Mouse (Mus musculus) E14TG2a.4 (cell line): ENCODE measurements around the gene Tes.

ENCODE experiments used
- H3K27me3 ChIP-seq: 2 replicates; pipeline ENCODE4 v1.6.1; 2014; ENCODE audit warnings: low read length, control low read depth; ENCODE audit not compliant: insufficient read depth
- H3K36me3 ChIP-seq: 2 replicates; pipeline ENCODE4 v1.6.1; 2014; ENCODE audit warnings: low read length, control low read depth; ENCODE audit not compliant: insufficient read depth
- H3K4me1 ChIP-seq: replicated peaks from 2 replicates; pipeline ENCODE4 v1.6.1; 2014; ENCODE audit warnings: low read depth, low read length, control low read depth
- H3K4me3 ChIP-seq: replicated peaks from 2 replicates; pipeline ENCODE4 v1.5.1; 2014; ENCODE audit warnings: mild to moderate bottlenecking, low read length
- H3K9me3 ChIP-seq: 2 replicates; pipeline ENCODE4 v1.6.1; 2014; ENCODE audit warnings: low read length, control low read depth
- CTCF ChIP-seq: conservative IDR thresholded peaks from 2 replicates; pipeline ENCODE4 v1.5.1; 2014; ENCODE audit warnings: low read length
- NANOG ChIP-seq: IDR thresholded peaks from 2 replicates; pipeline ENCODE4 v1.6.1; 2014; ENCODE audit warnings: borderline replicate concordance, low read length, mixed read lengths
- POU5F1 ChIP-seq: IDR thresholded peaks from 2 replicates; pipeline ENCODE4 v1.6.1; 2014; ENCODE audit warnings: low read length, borderline replicate concordance

Gene Tes

DNA sequence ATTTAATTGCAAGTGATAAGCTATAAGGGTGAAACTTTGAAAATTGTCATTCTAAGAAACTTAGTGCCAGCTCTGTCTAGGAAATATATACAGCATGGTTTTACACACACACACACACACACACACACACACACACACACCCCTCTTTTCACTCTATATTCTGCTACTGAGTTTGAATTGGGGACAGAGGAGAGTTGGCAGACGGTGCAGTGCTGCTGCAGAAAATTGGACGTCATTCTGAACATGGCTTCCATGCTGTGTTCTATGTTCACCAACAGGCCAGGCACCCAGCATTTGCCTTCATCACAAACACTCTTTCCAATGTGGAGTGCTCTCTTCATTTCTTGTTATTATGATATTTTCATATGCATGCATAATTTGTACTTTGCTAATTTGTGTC lies 48.0 kb downstream of the Tes start:
- Histone ChIP-seq H3K9me3 (no peaks in the 10 kb centered on the region), H3K4me1 (no peaks in the 10 kb centered on the region), H3K27me3 (no peaks in the 10 kb centered on the region), H3K36me3 (no peaks in the 10 kb centered on the region), H3K4me3 (no peak overlapping the region)
- TF ChIP-seq POU5F1 (no peak), NANOG (no peak), CTCF (no peak)

DNA sequence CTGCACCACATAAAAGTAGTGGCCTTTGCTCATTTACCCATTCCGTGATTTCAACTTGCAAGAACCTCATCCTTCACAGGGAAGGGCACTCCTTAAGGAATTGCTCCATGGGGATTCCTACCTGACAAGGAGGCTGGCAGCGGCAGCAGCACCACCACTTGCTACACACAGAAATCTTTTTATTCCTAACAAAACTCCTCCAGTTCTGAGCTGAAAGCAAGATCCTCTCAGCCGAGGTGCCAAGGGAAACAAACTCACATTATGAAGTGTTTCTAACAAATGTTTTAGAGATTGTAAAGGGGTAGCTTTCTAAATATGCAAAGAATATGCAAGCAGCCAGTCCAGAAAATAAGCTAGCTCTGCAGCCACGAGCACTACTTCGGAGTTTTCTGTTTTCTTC lies 49.6 kb downstream of the Tes start:
- H3K4me3 ChIP-seq, result no peak overlapping the region
- no peaks in the 10 kb centered on the region for H3K27me3 ChIP-seq
- H3K36me3 ChIP-seq, result no peaks in the 10 kb centered on the region
- H3K9me3 ChIP-seq, result no peaks in the 10 kb centered on the region; the same call in 1 of the 2 replicates
- no peak for TF ChIP-seq POU5F1
- no peak for TF ChIP-seq NANOG
- TF ChIP-seq CTCF, result no peak
- no peaks in the 10 kb centered on the region for H3K4me1 ChIP-seq

DNA sequence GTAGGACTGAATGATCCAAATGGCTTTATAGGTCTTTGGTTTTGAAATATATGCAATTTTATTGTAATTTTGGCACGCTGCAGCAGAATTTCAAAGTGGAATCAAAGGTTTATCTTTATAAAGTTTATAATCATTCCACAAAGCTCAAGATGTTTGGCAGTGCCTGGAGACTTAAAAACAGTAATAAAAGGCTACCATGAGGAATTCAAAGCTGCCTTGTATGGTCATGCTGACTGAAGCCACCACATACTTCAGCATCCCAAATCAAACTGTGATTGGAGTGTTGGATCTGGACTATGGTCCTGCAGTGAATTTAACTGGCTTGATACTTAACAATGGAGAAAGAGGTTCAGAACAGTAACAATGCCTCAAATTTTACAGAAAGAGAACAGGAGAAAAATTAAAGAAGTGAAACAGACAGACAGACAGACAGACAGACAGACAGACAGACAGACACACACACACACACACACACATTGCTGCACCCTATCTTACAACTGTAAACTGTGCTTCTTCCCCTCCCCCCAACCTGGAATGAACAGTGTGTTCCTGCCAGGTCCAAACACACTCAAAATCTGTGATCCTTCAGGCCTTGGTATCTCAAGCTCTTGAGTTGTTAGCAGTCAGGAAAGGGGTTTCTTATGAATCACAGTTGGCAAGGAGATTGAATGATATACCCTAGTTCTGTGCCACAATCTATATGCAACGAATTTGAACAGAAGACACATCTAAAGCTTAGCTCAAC lies 50.3 kb downstream of the Tes start:
- H3K4me1 ChIP-seq, result no peaks in the 10 kb centered on the region
- no peak overlapping the region for H3K4me3 ChIP-seq
- H3K27me3 ChIP-seq, result no peaks in the 10 kb centered on the region
- TF ChIP-seq CTCF (no peak), NANOG (no peak), POU5F1 (no peak)
- no peaks in the 10 kb centered on the region for H3K36me3 ChIP-seq
- H3K9me3 ChIP-seq, result peaks cover 4% of the 10 kb centered on the region; the same call in 1 of the 2 replicates

GRCm38 (mm10) chr6:17119521-17120232 lies 54.7 kb downstream of the Tes start:
- TF ChIP-seq NANOG (no peak), CTCF (no peak), POU5F1 (no peak)

DNA sequence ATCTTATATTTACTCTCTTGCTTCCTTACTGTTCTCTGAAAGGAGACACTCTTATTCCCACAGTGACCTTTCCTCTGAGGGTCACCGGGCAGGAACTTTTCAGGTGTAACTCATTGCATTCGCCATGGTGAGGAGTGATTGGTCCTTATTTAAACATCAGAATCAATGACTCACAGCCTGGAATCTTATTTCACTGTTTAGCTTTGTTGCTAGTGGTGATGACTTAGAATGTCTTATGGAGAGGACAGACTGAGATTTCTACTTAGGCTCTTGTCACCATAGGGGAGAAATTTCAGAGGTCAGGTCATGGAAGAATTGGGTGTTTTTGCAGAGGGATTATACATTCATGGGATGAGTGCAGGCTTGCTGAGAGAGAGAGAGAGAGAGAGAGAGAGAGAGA lies 75.1 kb downstream of the Tes start:
- H3K4me3 ChIP-seq, result no peak overlapping the region
- no peaks in the 10 kb centered on the region for H3K36me3 ChIP-seq
- H3K9me3 ChIP-seq, result no peaks in the 10 kb centered on the region
- H3K4me1 ChIP-seq, result no peaks in the 10 kb centered on the region
- H3K27me3 ChIP-seq, result no peaks in the 10 kb centered on the region
- TF ChIP-seq NANOG (no peak), CTCF (no peak), POU5F1 (no peak)

More at GRCm38 (mm10) chr6:17119521-17120232, 54.7 kb downstream of the Tes start:
- Histone ChIP-seq H3K9me3 (peaks cover 45% of the 10 kb centered on the region), H3K4me3 (no peak overlapping the region), H3K36me3 (no peaks in the 10 kb centered on the region), H3K4me1 (no peaks in the 10 kb centered on the region), H3K27me3 (no peaks in the 10 kb centered on the region)

DNA sequence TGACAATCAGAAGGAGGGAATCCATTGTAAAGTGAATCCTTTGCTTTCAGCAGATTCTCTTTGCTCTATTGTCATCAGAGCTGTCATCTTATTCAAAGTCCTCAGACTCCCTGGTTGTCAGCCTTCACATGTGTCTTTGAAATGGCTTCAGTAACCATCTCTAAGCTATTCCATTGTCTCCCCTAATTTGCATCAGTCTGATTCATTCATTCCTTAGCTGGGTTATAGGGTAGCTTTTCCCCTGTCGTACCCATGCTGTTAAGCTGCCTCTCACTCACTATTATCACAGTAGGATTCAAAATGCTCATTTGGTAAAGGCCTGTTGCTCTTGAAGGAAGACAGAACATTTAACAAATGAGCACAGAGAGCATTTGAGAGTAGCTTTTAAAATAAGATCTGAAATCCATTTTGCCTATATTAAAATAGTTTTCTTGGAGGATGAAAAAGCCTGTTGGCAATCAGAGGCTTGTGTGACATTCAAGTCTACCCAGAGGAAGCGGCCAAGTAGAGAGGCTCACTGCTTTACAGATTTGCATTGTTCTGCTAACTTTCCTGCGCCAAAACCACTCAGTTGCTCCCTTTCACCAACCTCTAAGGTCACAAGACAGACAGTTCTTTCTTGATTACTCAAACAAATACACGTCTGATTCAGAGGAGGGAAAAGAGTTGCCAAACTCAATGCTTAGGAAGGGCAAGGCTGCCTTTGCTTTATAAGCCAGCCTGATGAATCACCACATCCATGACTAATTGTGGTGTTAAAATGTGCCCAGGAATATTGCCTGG lies 77.8 kb downstream of the Tes start:
- H3K36me3 ChIP-seq, result no peaks in the 10 kb centered on the region
- no peaks in the 10 kb centered on the region for H3K4me1 ChIP-seq
- H3K9me3 ChIP-seq, result no peaks in the 10 kb centered on the region
- H3K4me3 ChIP-seq, result no peak overlapping the region
- H3K27me3 ChIP-seq, result no peaks in the 10 kb centered on the region
- no peak for TF ChIP-seq POU5F1
- TF ChIP-seq NANOG, result no peak
- TF ChIP-seq CTCF, result no peak

DNA sequence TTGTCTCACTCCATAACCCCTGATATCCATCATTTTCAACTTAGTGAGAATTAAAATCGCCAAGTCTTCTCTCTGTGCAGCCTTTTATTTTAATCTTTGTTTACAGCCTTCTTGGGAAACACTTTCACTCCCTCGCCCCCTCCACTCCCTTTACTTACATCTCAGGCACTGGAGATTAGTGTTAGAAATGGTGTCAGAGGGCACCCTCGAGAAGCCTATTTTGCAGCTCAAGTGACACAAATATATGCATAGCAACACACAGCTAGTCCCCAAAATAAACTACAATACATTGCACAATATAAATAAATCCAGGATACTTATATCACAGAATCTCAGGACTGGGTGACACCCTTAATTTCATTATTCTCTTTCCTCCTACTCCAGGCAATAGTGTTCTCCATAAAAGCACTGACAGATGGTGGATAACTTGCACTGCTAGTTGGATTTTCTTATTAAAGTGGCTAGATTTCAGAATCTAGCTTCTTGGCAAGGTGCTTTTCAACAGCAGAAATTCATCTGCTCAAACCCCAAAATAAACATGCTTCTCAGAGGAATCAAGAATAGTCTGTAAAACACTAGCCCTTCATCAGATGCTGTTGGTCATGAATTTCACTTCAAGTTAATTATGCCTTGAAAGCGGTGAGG lies 86.2 kb downstream of the Tes start:
- H3K36me3 ChIP-seq, result no peaks in the 10 kb centered on the region
- H3K4me1 ChIP-seq, result no peaks in the 10 kb centered on the region
- H3K9me3 ChIP-seq, result no peaks in the 10 kb centered on the region
- H3K27me3 ChIP-seq, result no peaks in the 10 kb centered on the region
- TF ChIP-seq POU5F1 (no peak), NANOG (no peak), CTCF (no peak)
- no peak overlapping the region for H3K4me3 ChIP-seq

- Histone ChIP-seq H3K4me3 (no peak overlapping the region), H3K36me3 (no peaks in the 10 kb centered on the region), H3K9me3 (no peaks in the 10 kb centered on the region), H3K27me3 (no peaks in the 10 kb centered on the region), H3K4me1 (no peaks in the 10 kb centered on the region)
- TF ChIP-seq POU5F1 (no peak), CTCF (no peak), NANOG (no peak)
Measured at GRCm38 (mm10) chr6:17152551-17152950, 87.6 kb downstream of the Tes start.
